Mouse (Mus musculus): ENCODE data around the gene Ppp1r37. TPM values are rescaled to one million over a fixed set of nuclear protein-coding genes. Genes with fewer than 3 reads are reported as not detected.

Gene Ppp1r37
- total RNA-seq, 2 experiments from 2014 or later = 103 to 112 TPM

- peak in 1 of 2 experiments; percentile 40 for DNase-seq (ENCODE audit: extremely low spot score in 1 of 2, low spot score in 1 of 2)
Observed at GRCm38 (mm10) chr7:19506969-19507611, 55.8 kb downstream of the Ppp1r37 start.

- no peak for DNase-seq (ENCODE audit: extremely low spot score in 1 of 2, low spot score in 1 of 2)
Observed at GRCm38 (mm10) chr7:19506326-19506725, 56.5 kb downstream of the Ppp1r37 start.

GRCm38 (mm10) chr7:19503481-19504068 lies 59.3 kb downstream of the Ppp1r37 start:
- DNase-seq (ENCODE audit: extremely low spot score in 1 of 2, low spot score in 1 of 2) = peak in 1 of 2 experiments; percentile 53

GRCm38 (mm10) chr7:19501658-19502057 lies 61.2 kb downstream of the Ppp1r37 start:
- no peak for DNase-seq (ENCODE audit: extremely low spot score in 1 of 2, low spot score in 1 of 2)

DNA sequence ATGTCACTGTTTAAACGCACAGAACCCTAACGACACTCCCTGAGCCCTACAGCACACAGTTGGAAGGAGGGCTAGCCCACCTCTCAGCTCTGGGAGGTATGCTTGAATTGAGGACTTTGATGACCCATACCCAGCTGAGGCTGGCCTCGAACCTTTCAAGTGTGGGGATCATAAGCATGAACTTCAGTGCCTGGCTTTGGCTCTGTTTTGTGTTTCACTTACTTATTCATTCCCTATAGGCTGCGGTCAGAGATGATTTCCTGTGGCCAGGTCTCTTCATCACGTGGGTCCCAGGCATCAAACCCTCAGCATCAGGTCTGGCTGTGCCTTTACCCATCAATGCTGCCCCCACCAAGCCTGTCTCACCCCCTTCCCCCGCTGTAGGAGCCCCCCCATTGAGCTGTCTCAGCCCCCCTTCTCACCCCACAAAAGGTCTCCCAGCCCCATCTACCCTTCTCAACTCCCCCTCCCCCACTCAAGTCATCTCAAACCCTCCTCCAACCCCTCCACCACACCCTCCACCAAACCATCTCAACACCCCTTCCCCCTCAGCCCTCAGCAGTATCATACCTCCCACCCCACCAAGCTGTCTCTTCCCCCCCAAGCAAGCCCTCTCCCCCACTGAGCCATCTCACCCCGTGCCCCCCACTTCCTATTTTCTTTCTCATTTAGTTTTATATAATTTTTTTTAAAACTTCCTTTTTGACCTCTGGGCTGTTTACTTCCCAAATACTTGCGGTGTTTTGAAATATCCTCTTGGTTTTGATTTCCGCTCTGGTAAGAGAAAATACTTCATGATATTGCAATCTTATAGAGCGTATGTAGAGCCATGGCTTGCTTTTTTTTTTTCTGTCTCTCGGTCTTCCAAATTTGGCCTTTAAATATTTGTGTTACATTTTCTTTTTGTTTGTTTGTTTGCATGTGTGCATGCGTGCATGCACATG lies 62.2 kb downstream of the Ppp1r37 start:
- no peak for DNase-seq (ENCODE audit: extremely low spot score in 1 of 2, low spot score in 1 of 2)

DNA sequence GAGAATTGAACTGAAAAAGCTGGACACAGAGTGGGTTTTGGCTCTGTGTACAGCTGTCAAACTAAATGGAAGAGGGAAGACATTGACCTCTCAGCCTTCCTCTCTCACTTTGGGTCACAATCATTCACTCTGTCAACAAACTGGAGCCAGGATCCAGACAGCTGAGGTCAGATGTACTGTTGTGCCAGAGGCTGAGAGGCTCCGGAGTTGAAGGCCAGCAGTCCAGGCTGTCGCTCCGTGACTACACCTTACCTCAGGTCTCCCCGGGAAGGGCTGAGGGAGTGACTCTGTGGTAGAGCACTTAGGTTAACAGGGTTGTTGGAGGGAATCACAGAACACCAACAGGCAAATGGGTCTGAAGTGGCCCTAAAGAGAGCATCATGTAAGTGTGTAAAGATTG lies 64.5 kb downstream of the Ppp1r37 start:
- DNase-seq (ENCODE audit: extremely low spot score in 1 of 2, low spot score in 1 of 2) = no peak

- DNase-seq (ENCODE audit: extremely low spot score in 1 of 2, low spot score in 1 of 2) = no peak
Observed at GRCm38 (mm10) chr7:19496214-19496555, 66.7 kb downstream of the Ppp1r37 start.

DNA sequence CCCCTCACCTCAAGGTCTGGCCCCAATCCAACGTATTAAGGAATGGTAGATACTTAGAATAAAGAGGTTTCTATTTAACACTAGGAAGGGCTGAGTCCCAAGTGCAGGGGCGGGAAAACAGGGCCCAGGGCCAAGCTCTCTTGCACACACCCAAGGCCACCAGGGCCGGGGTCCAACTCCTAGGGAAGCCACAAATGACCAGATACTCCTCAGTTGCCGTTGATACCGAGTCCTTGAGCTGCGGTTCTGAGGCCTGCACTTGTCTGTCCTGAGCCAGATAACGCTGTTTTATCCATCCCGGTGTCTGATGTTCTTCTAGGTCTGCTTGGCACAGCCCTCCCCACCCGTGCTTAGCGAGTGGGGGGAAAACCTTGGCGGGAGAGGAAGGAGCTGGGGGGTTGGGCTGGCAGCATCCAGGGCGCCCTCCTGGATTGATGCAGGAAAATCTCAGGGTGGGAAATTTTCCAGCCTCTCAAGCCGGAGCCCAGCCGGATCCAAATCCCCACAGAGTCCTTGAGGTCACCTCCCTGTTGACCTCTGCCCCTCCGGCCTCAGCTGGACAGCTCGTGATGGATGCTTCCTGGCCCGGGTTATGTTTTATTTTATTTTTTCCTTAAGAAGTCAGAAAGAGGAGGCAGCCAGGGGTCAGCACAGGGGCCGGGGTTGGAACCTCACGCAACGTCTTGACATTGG lies 67.2 kb downstream of the Ppp1r37 start:
- no peak for DNase-seq (ENCODE audit: extremely low spot score in 1 of 2, low spot score in 1 of 2)

- no peak for DNase-seq (ENCODE audit: extremely low spot score in 1 of 2, low spot score in 1 of 2)
Observed at GRCm38 (mm10) chr7:19494751-19495474, 68.0 kb downstream of the Ppp1r37 start.

- DNase-seq (ENCODE audit: extremely low spot score in 1 of 2, low spot score in 1 of 2) = no peak
Observed at GRCm38 (mm10) chr7:19491731-19492130, 71.1 kb downstream of the Ppp1r37 start.

GRCm38 (mm10) chr7:19489525-19489924 lies 73.4 kb downstream of the Ppp1r37 start:
- DNase-seq (ENCODE audit: extremely low spot score in 1 of 2, low spot score in 1 of 2) = no peak

DNA sequence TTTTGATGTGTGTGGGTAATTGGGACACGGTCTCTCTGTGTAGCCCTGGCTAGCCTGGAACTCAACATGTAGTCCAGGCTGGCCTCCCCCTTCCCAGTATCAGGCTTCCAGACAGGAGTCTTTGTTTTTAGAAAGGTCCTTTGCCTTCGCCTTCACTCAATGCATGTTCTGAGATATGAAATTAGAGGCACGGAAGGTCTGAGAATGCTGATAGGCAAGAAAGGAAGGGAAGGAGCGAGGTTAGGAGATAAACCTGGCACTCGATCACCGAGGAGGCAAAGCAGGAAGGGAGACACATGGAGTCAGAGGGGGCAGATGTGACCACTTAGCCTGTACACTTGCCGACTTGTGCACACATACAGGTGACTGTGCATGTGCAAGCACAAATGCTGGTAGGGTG lies 76.3 kb downstream of the Ppp1r37 start:
- no peak for DNase-seq (ENCODE audit: extremely low spot score in 1 of 2, low spot score in 1 of 2)

GRCm38 (mm10) chr7:19485488-19485887 lies 77.4 kb downstream of the Ppp1r37 start:
- no peak for DNase-seq (ENCODE audit: extremely low spot score in 1 of 2, low spot score in 1 of 2)

- no peak for DNase-seq (ENCODE audit: extremely low spot score in 1 of 2, low spot score in 1 of 2)
Observed at GRCm38 (mm10) chr7:19483281-19483680, 79.6 kb downstream of the Ppp1r37 start.

Other genes with a start within 250 kb of the Ppp1r37 start
- gene Ercc1, start 218.3 kb downstream of the Ppp1r37 start, total RNA-seq (2021) = 10 to 100 TPM; 37.8 to 39.1 TPM
- 10 to 100 TPM; 17.7 to 18.3 TPM for gene Cd3eap, start 203.6 kb downstream of the Ppp1r37 start, total RNA-seq (2021)
- gene Ppp1r13l, start 203.3 kb downstream of the Ppp1r37 start, total RNA-seq (2021) = 1 to 10 TPM; 4.5 to 4.8 TPM
- gene Ercc2, start 181.1 kb downstream of the Ppp1r37 start, total RNA-seq (2021) = 10 to 100 TPM; 34.5 to 34.9 TPM
- 1 to 10 TPM; 2.2 to 3.4 TPM for gene Klc3, start 159.0 kb downstream of the Ppp1r37 start, total RNA-seq (2021)
- not detected for gene Ckm, start 158.3 kb downstream of the Ppp1r37 start, total RNA-seq (2021)
- 100 to 1,000 TPM in 1 of 2 experiments, 10 to 100 TPM in 1; 92.8 to 105 TPM for gene Mark4, start 104.3 kb downstream of the Ppp1r37 start, total RNA-seq (2021)
- gene Exoc3l2, start 99.7 kb downstream of the Ppp1r37 start, total RNA-seq (2021) = under 1 TPM; 0.37 to 0.38 TPM
- gene Bloc1s3, start 54.7 kb downstream of the Ppp1r37 start, total RNA-seq (2021) = 1 to 10 TPM; 6.0 to 7.1 TPM
- gene Trappc6a, start 54.7 kb downstream of the Ppp1r37 start, total RNA-seq (2021) = 10 to 100 TPM; 20.1 to 21.1 TPM
- gene Nkpd1, start 45.2 kb downstream of the Ppp1r37 start, total RNA-seq (2021) = under 1 TPM; 0.49 to 0.66 TPM
- 1 to 10 TPM in 1 of 2 experiments, under 1 TPM in 1; 0.30 to 1.0 TPM for gene Zfp296, start 14.2 kb upstream of the Ppp1r37 start, total RNA-seq (2021)
- gene Gemin7, start 14.5 kb upstream of the Ppp1r37 start, total RNA-seq (2021) = 10 to 100 TPM; 38.0 to 40.7 TPM
- 10 to 100 TPM; 70.6 to 94.5 TPM for gene Clasrp, start 41.4 kb upstream of the Ppp1r37 start, total RNA-seq (2021)
- gene Relb, start 66.4 kb upstream of the Ppp1r37 start, total RNA-seq (2021) = 10 to 100 TPM in 1 of 2 experiments, 1 to 10 TPM in 1; 9.4 to 10.4 TPM
- 100 to 1,000 TPM; 148 TPM for gene Clptm1, start 102.0 kb upstream of the Ppp1r37 start, total RNA-seq (2021)
- gene Apoc2, start 114.9 kb upstream of the Ppp1r37 start, total RNA-seq (2021) = not detected
- gene Gm44805, start 118.3 kb upstream of the Ppp1r37 start, total RNA-seq (2021) = not detected
- gene Apoc4, start 118.4 kb upstream of the Ppp1r37 start, total RNA-seq (2021) = not detected
- 1 to 10 TPM; 4.8 to 7.5 TPM for gene Apoc1, start 129.6 kb upstream of the Ppp1r37 start, total RNA-seq (2021)
- gene Apoe, start 136.1 kb upstream of the Ppp1r37 start, total RNA-seq (2021) = 1,000 to 10,000 TPM; 2,615 to 2,768 TPM
- 100 to 1,000 TPM; 109 TPM for gene Tomm40, start 152.4 kb upstream of the Ppp1r37 start, total RNA-seq (2021)
- 1 to 10 TPM; 7.9 to 9.1 TPM for gene Nectin2, start 187.4 kb upstream of the Ppp1r37 start, total RNA-seq (2021)
- gene Bcam, start 207.9 kb upstream of the Ppp1r37 start, total RNA-seq (2021) = 10 to 100 TPM in 1 of 2 experiments, 1 to 10 TPM in 1; 8.7 to 11.4 TPM
- not detected for gene Cblc, start 233.7 kb upstream of the Ppp1r37 start, total RNA-seq (2021)

All from layer of hippocampus, postnatal 25 days (tissue).